Mouse (Mus musculus): ENCODE results near the gene Tmem88. TPM values are rescaled to one million over a fixed set of nuclear protein-coding genes. Genes with fewer than 3 reads are reported as not detected.
"Not testable (repeated sequence)": the region's sequence is repeated elsewhere in the genome, so short reads cannot be mapped to it uniquely, and the experiment has no call there.

Tmem88 gene
- total RNA-seq, 2 experiments from 2014 or later = 2.5 TPM

- DNase-seq (ENCODE audit: extremely low spot score in 1 of 2, low spot score in 1 of 2) = no peak
These were observed 7.6 kb upstream of the Tmem88 start for GRCm38 (mm10) chr11:69405397-69406200.

GRCm38 (mm10) chr11:69404595-69405396 is 6.8 kb upstream of the Tmem88 start:
- no peak for DNase-seq (ENCODE audit: extremely low spot score in 1 of 2, low spot score in 1 of 2)

GRCm38 (mm10) chr11:69403691-69404594 is 5.9 kb upstream of the Tmem88 start:
- peak in 1 of 2 experiments; percentile 8 for DNase-seq (ENCODE audit: extremely low spot score in 1 of 2, low spot score in 1 of 2)

- DNase-seq (ENCODE audit: extremely low spot score in 1 of 2, low spot score in 1 of 2) = peak in 1 of 2 experiments; percentile 7
These were observed 4.0 kb upstream of the Tmem88 start for GRCm38 (mm10) chr11:69401987-69402386.

GRCm38 (mm10) chr11:69401210-69401637 is 3.2 kb upstream of the Tmem88 start:
- peak; percentile 68 to 77 for DNase-seq (ENCODE audit: extremely low spot score in 1 of 2, low spot score in 1 of 2)

- peak in 1 of 2 experiments; percentile 14 for DNase-seq (ENCODE audit: extremely low spot score in 1 of 2, low spot score in 1 of 2)
These were observed 2.2 kb upstream of the Tmem88 start for GRCm38 (mm10) chr11:69400083-69400850.

- peak in 1 of 2 experiments; percentile 21 for DNase-seq (ENCODE audit: extremely low spot score in 1 of 2, low spot score in 1 of 2)
These were observed 1.4 kb upstream of the Tmem88 start for GRCm38 (mm10) chr11:69399201-69400082.

- no peak for DNase-seq (ENCODE audit: extremely low spot score in 1 of 2, low spot score in 1 of 2)
These were observed 609 bp upstream of the Tmem88 start for GRCm38 (mm10) chr11:69398486-69399200.

GRCm38 (mm10) chr11:69397581-69398057 is 415 bp downstream of the Tmem88 start:
- DNase-seq (ENCODE audit: extremely low spot score in 1 of 2, low spot score in 1 of 2) = peak; percentile 30 to 35

- DNase-seq (ENCODE audit: extremely low spot score in 1 of 2, low spot score in 1 of 2) = no peak
These were observed 1.3 kb downstream of the Tmem88 start for GRCm38 (mm10) chr11:69396772-69397171.

GRCm38 (mm10) chr11:69395634-69396373 is 2.2 kb downstream of the Tmem88 start:
- peak; percentile 77 to 97 for DNase-seq (ENCODE audit: extremely low spot score in 1 of 2, low spot score in 1 of 2)

- peak; percentile 73 to 74 for DNase-seq (ENCODE audit: extremely low spot score in 1 of 2, low spot score in 1 of 2)
These were observed 2.8 kb downstream of the Tmem88 start, which contains the start of the genes Naa38 and Cyb5d1 for GRCm38 (mm10) chr11:69395235-69395633. Naa38 (plus strand) TSS chr11:69395487. Cyb5d1 (minus strand) TSS chr11:69395631.

GRCm38 (mm10) chr11:69394591-69395167 is 3.4 kb downstream of the Tmem88 start:
- DNase-seq (ENCODE audit: extremely low spot score in 1 of 2, low spot score in 1 of 2) = not testable (repeated sequence)

- DNase-seq (ENCODE audit: extremely low spot score in 1 of 2, low spot score in 1 of 2) = peak in 1 of 2 experiments; percentile 72
These were observed 7.5 kb downstream of the Tmem88 start for GRCm38 (mm10) chr11:69390400-69391034.

- DNase-seq (ENCODE audit: extremely low spot score in 1 of 2, low spot score in 1 of 2) = peak in 1 of 2 experiments; percentile 35
These were observed 8.3 kb downstream of the Tmem88 start for GRCm38 (mm10) chr11:69389531-69390399.
